Mouse (Mus musculus) adrenal gland (tissue): ENCODE results near the gene Hid1.

Source experiments
- intact Hi-C: fragments of 180-260 bp; cut with DNase I; formaldehyde crosslinking; loops from one replicate; pipeline ENCODE4 v1.15.1; 2025

Gene Hid1

GRCm38 (mm10) chr11:115337826-115338225 lies 29.7 kb downstream of the Hid1 start:
- intact Hi-C loops: no loop called here

- intact Hi-C loops: no loop called here
These were observed 30.2 kb downstream of the Hid1 start for GRCm38 (mm10) chr11:115337350-115337749.

- intact Hi-C loops: no loop called here
These were observed 31.4 kb downstream of the Hid1 start for GRCm38 (mm10) chr11:115336115-115336514.

- intact Hi-C loops: no loop called here
These were observed 32.3 kb downstream of the Hid1 start for GRCm38 (mm10) chr11:115335223-115335622.

GRCm38 (mm10) chr11:115334531-115334930 lies 33.0 kb downstream of the Hid1 start, which contains the start of gene Otop3:
Otop3 (plus strand) TSS chr11:115334731.
- intact Hi-C loops: no loop called here

GRCm38 (mm10) chr11:115329339-115329738 lies 38.2 kb downstream of the Hid1 start:
- intact Hi-C loops: no loop called here

- intact Hi-C loops: no loop called here
These were observed 40.8 kb downstream of the Hid1 start for GRCm38 (mm10) chr11:115326730-115327129.

GRCm38 (mm10) chr11:115323354-115323753 lies 44.2 kb downstream of the Hid1 start:
- intact Hi-C loops: loop anchor here (2.0 kb wide), 1 partner anchor 31 kb away; no protein-coding TSS in a partner anchor

- intact Hi-C loops: loop anchor here (2.0 kb wide), 1 partner anchor 33 kb away; no protein-coding TSS in a partner anchor
These were observed 45.5 kb downstream of the Hid1 start, which contains the start of gene Ush1g for GRCm38 (mm10) chr11:115321906-115322693. Ush1g (minus strand) TSS chr11:115322041.

- intact Hi-C loops: no loop called here
These were observed 47.7 kb downstream of the Hid1 start for GRCm38 (mm10) chr11:115319704-115320383.

GRCm38 (mm10) chr11:115318245-115319027 lies 49.1 kb downstream of the Hid1 start:
- intact Hi-C loops: loop anchor here (1.0 kb wide), 1 partner anchor 11 kb away; the partner anchor contains the start of gene Otop2

GRCm38 (mm10) chr11:115317204-115317603 lies 50.4 kb downstream of the Hid1 start:
- intact Hi-C loops: no loop called here

GRCm38 (mm10) chr11:115314249-115314648 lies 53.3 kb downstream of the Hid1 start:
- intact Hi-C loops: no loop called here

GRCm38 (mm10) chr11:115308781-115309180 lies 58.8 kb downstream of the Hid1 start:
- intact Hi-C loops: no loop called here

GRCm38 (mm10) chr11:115306863-115307262 lies 60.7 kb downstream of the Hid1 start, which contains the start of gene Otop2:
Otop2 (plus strand) TSS chr11:115307163.
- intact Hi-C loops: loop anchor here (1.0 kb wide), 1 partner anchor 11 kb away; no protein-coding TSS in a partner anchor

- intact Hi-C loops: no loop called here
These were observed 64.4 kb downstream of the Hid1 start for GRCm38 (mm10) chr11:115303167-115303566.

GRCm38 (mm10) chr11:115301351-115301750 lies 66.2 kb downstream of the Hid1 start:
- intact Hi-C loops: no loop called here

GRCm38 (mm10) chr11:115300745-115301144 lies 66.8 kb downstream of the Hid1 start:
- intact Hi-C loops: no loop called here

GRCm38 (mm10) chr11:115298160-115298559 lies 69.4 kb downstream of the Hid1 start:
- intact Hi-C loops: no loop called here
